Mouse (Mus musculus) CH12.LX (cell line): ENCODE measurements at regions not wholly inside any gene's neighbourhood (a gene's known extent, or its start where the extent isn't known, plus 50 kb on each side); places are given as distances from the start of the nearest gene placed in this dataset.
"Not testable (repeated sequence)": the region's sequence is repeated elsewhere in the genome, so short reads cannot be mapped to it uniquely, and the experiment has no call there.

Experiments used
- DNase-seq: peaks from one replicate; pipeline ENCODE4 v3.0.0-alpha.2; 2013; ENCODE audit errors: extremely low read depth
- H3K27ac ChIP-seq: 2 replicates; pipeline ENCODE4 v1.5.1; 2012; ENCODE audit warnings: low read depth, mild to moderate bottlenecking, control low read depth, moderate library complexity; ENCODE audit not compliant: insufficient read depth
- H3K27me3 ChIP-seq: replicated peaks from 2 replicates; pipeline ENCODE3; 2012; ENCODE audit warnings: inconsistent platforms
- H3K36me3 ChIP-seq, 2 experiments: replicated peaks in 1 of 2; 2 replicates each; pipeline versions ENCODE3 to v1.6.1; 2012; ENCODE audit warnings: inconsistent platforms in 1 of 2, low read length in 1 of 2, mild to moderate bottlenecking in 1 of 2, mixed read lengths in 1 of 2, moderate library complexity in 1 of 2; ENCODE audit not compliant: control insufficient read depth in 1 of 2, insufficient read depth in 1 of 2
- H3K4me1 ChIP-seq, 2 experiments: 2 replicates each; pipeline ENCODE4 v1.6.1; 2012; ENCODE audit warnings: inconsistent platforms in 1 of 2, moderate library complexity in 1 of 2; ENCODE audit not compliant: insufficient read depth in 2 of 2, control insufficient read depth in 1 of 2
- H3K4me2 ChIP-seq: 2 replicates; pipeline ENCODE4 v1.6.1; 2012; ENCODE audit warnings: low read depth, mild to moderate bottlenecking, control low read depth; ENCODE audit not compliant: poor library complexity, insufficient read depth, severe bottlenecking
- H3K4me3 ChIP-seq, 3 experiments: fragments of 150-350 bp in 1 of 3; sonication (generic) in 1 of 3; replicated peaks in 1 of 3; 2 replicates each; pipeline versions ENCODE3 to v1.5.1; 2011 to 2012; ENCODE audit warnings: low read depth in 2 of 3, low read length in 2 of 3, mild to moderate bottlenecking in 2 of 3, moderate library complexity in 2 of 3, control low read depth in 1 of 3, improper control_type of control experiment in 1 of 3, inconsistent platforms in 1 of 3, mixed read lengths in 1 of 3; ENCODE audit not compliant: poor library complexity in 1 of 3
- H3K79me2 ChIP-seq: replicated peaks from 2 replicates; pipeline ENCODE4 v1.6.1; 2012; ENCODE audit warnings: mild to moderate bottlenecking, moderate library complexity; ENCODE audit not compliant: control insufficient read depth, poor library complexity, insufficient read depth, severe bottlenecking; ENCODE audit errors: extremely low read depth
- H3K9ac ChIP-seq: 2 replicates; pipeline ENCODE4 v1.6.1; 2012; ENCODE audit warnings: low read depth, mild to moderate bottlenecking, control low read depth, moderate library complexity; ENCODE audit not compliant: insufficient read depth
- H3K9me3 ChIP-seq: replicated peaks from 2 replicates; pipeline ENCODE3; 2012; ENCODE audit warnings: low read length, inconsistent platforms, mixed read lengths
- BHLHE40 ChIP-seq: IDR thresholded peaks from 2 replicates; pipeline ENCODE4 v1.6.1; 2011; ENCODE audit warnings: mild to moderate bottlenecking, low read depth, low read length, improper control_type of control experiment
- CHD1 ChIP-seq: IDR thresholded peaks from 2 replicates; pipeline ENCODE4 v1.6.1; 2012; ENCODE audit warnings: low read depth, low read length, improper control_type of control experiment, inconsistent platforms
- CHD2 ChIP-seq: IDR thresholded peaks from 2 replicates; pipeline ENCODE4 v1.6.1; 2011; ENCODE audit warnings: low read length, improper control_type of control experiment
- CTCF ChIP-seq, 2 experiments: IDR thresholded peaks in 1 of 2; conservative IDR thresholded peaks in 1 of 2; 2 replicates each; pipeline ENCODE4 v1.5.1; 2011 to 2012; ENCODE audit warnings: low read depth in 2 of 2, low read length in 2 of 2, improper control_type of control experiment in 1 of 2, inconsistent platforms in 1 of 2, mild to moderate bottlenecking in 1 of 2, moderate library complexity in 1 of 2
- E2F4 ChIP-seq: IDR thresholded peaks from 2 replicates; pipeline ENCODE4 v1.6.1; 2011; ENCODE audit warnings: low read depth, low read length, improper control_type of control experiment; ENCODE audit not compliant: insufficient replicate concordance
- ELF1 ChIP-seq: IDR thresholded peaks from 2 replicates; pipeline ENCODE4 v1.6.1; 2014; ENCODE audit warnings: low read depth, mild to moderate bottlenecking, inconsistent platforms, low read length, improper control_type of control experiment
- EP300 ChIP-seq: IDR thresholded peaks from 2 replicates; pipeline ENCODE4 v1.6.1; 2011; ENCODE audit warnings: low read length, improper control_type of control experiment
- KAT2A ChIP-seq: IDR thresholded peaks from 2 replicates; pipeline ENCODE4 v1.6.1; 2012; ENCODE audit warnings: low read length, improper control_type of control experiment, inconsistent platforms; ENCODE audit not compliant: insufficient replicate concordance
- MAZ ChIP-seq: IDR thresholded peaks from 2 replicates; pipeline ENCODE4 v1.6.1; 2012; ENCODE audit warnings: low read depth, mild to moderate bottlenecking, inconsistent platforms, low read length, improper control_type of control experiment, moderate library complexity
- MEF2A ChIP-seq: IDR thresholded peaks from 2 replicates; pipeline ENCODE4 v1.6.1; 2014; ENCODE audit warnings: low read depth, mild to moderate bottlenecking, inconsistent platforms, low read length, improper control_type of control experiment, borderline replicate concordance
- NRF1 ChIP-seq: IDR thresholded peaks from 2 replicates; pipeline ENCODE4 v1.6.1; 2014; ENCODE audit warnings: low read depth, mild to moderate bottlenecking, inconsistent platforms, low read length, improper control_type of control experiment, moderate library complexity
- POLR2AphosphoS2 ChIP-seq: IDR thresholded peaks from 2 replicates; pipeline ENCODE4 v1.6.1; 2011; ENCODE audit warnings: low read depth, low read length, improper control_type of control experiment
- RAD21 ChIP-seq: IDR thresholded peaks from 2 replicates; pipeline ENCODE4 v1.6.1; 2011; ENCODE audit warnings: low read depth, mild to moderate bottlenecking, low read length, improper control_type of control experiment, moderate library complexity
- RCOR1 ChIP-seq: conservative IDR thresholded peaks from 2 replicates; pipeline ENCODE4 v1.6.1; 2012; ENCODE audit warnings: low read depth, mild to moderate bottlenecking, inconsistent platforms, low read length, improper control_type of control experiment
- SIN3A ChIP-seq: IDR thresholded peaks from 2 replicates; pipeline ENCODE4 v1.6.1; 2012; ENCODE audit warnings: low read length, improper control_type of control experiment, inconsistent platforms
- UBTF ChIP-seq: IDR thresholded peaks from 2 replicates; pipeline ENCODE4 v1.6.1; 2012; ENCODE audit warnings: low read depth, mild to moderate bottlenecking, inconsistent platforms, low read length, improper control_type of control experiment, moderate library complexity
- USF2 ChIP-seq: conservative IDR thresholded peaks from 2 replicates; pipeline ENCODE4 v1.6.1; 2011; ENCODE audit warnings: low read depth, low read length, improper control_type of control experiment
- ZKSCAN1 ChIP-seq: IDR thresholded peaks from 2 replicates; pipeline ENCODE4 v1.6.1; 2012; ENCODE audit warnings: low read depth, inconsistent platforms, low read length, improper control_type of control experiment, borderline replicate concordance
- ZNF384 ChIP-seq: IDR thresholded peaks from 2 replicates; pipeline ENCODE4 v1.6.1; 2012; ENCODE audit warnings: low read depth, low read length, improper control_type of control experiment, inconsistent platforms
- dilution Hi-C: fragments of 300-500 bp; cut with MboI; formaldehyde crosslinking; loops from 2 replicates; pipeline ENCODE4 v1.14.3; 2020; ENCODE audit warnings: low sequenced_read_pairs; ENCODE audit not compliant: extremely low pct_unique_long_range_greater_than_20kb, extremely low pct_ligation_motif_present
- in situ Hi-C: fragments of 300-500 bp; cut with MboI; formaldehyde crosslinking; loops from 3 replicates; pipeline ENCODE4 v1.14.3; 2019; ENCODE audit warnings: low sequenced_read_pairs, low pct_ligation_motif_present, low pct_unique_long_range_greater_than_20kb, mixed read lengths

DNA sequence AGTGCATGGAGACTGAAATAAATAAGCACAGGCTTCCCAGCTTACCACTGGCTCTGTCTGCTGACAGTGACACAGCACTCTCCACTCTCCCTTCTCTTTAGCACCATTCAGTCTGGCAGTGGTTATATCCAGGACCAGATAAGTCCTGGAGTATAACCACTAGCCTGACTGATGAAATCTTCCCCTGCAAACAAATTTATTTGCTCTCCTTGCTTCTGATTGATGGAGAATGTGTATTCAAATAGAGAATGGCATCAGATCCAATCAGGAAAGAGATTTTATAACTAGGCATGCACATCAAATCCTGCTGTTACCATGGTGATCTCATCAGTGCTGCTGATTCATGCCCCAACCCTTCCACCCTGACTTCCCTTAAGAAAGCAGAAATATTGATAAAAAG lies 620.2 kb upstream of the Ndn start:
- Histone ChIP-seq H3K4me2 (no peak overlapping the region), H3K79me2 (no peaks in the 10 kb centered on the region), H3K4me1 (no peaks in the 10 kb centered on the region)
- no peak for DNase-seq
- in situ Hi-C loops = no loop called here
- TF ChIP-seq BHLHE40 (no peak), NRF1 (no peak)
- TF ChIP-seq, all 38 proteins: peak for 0
- Histone ChIP-seq H3K27ac (no peak overlapping the region), H3K9me3 (peaks cover 12% of the 10 kb centered on the region), H3K9ac (no peak overlapping the region), H3K4me3 (no peak overlapping the region), H3K36me3 (no peaks in the 10 kb centered on the region), H3K27me3 (no peaks in the 10 kb centered on the region)
- dilution Hi-C loops = no loop called here

DNA sequence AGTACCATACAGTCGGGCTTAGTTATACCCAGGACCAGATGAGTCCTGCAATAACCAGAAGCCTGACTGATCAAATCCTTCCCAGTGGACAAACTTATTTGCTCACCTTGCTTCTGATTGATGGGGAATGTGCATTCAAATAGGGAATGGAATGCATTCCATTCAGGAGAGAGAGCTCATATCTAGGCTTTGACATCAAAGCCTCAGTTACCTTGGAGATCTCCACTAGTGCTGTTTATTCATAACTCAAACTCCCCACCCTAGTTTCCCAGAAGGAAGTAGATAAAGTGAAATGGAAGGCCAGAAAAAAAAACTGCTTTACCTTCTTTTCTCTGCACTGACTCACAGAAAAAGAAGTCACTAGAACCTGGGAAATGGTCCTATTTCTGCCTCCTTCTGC lies 608.9 kb upstream of the Ndn start:
- H3K4me2 ChIP-seq = no peak overlapping the region
- no peak overlapping the region for H3K9ac ChIP-seq
- H3K4me1 ChIP-seq = no peaks in the 10 kb centered on the region
- H3K4me3 ChIP-seq = no peak overlapping the region
- no peaks in the 10 kb centered on the region for H3K36me3 ChIP-seq
- no peaks in the 10 kb centered on the region for H3K27me3 ChIP-seq
- no peaks in the 10 kb centered on the region for H3K79me2 ChIP-seq
- in situ Hi-C loops = no loop called here
- no peak for DNase-seq
- peaks cover 12% of the 10 kb centered on the region for H3K9me3 ChIP-seq
- dilution Hi-C loops = no loop called here
- no peak for TF ChIP-seq USF2
- no peak for TF ChIP-seq EP300
- TF ChIP-seq BHLHE40 = no peak
- no peak for TF ChIP-seq KAT2A
- no peak for TF ChIP-seq E2F4
- TF ChIP-seq ELF1 = no peak
- TF ChIP-seq, all 38 proteins: peak for 0
- H3K27ac ChIP-seq = no peak overlapping the region

DNA sequence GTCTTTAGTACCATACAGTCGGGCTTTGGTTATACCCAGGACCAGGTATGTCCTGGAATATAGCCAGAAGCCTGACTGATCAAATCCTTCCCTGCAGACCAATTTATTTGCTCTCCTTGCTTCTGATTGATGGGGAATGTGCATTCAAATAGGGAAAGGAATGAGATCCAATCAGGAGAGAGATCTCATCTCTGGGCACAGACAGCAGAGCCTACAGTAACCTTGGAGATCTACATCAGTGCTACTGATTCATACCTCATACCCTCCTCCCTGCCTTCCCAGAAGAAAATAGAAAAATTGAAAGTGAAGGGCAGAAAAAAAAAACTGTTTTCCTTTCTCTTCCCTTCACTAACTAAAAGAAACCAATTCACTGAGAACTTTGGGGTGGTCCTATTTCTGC lies 607.0 kb upstream of the Ndn start:
- H3K79me2 ChIP-seq, H3K27me3 ChIP-seq, H3K4me1 ChIP-seq, dilution Hi-C loops, H3K9me3 ChIP-seq, DNase-seq, H3K9ac ChIP-seq, H3K36me3 ChIP-seq, H3K4me2 ChIP-seq, H3K27ac ChIP-seq, in situ Hi-C loops, H3K4me3 ChIP-seq: not testable (repeated sequence)

DNA sequence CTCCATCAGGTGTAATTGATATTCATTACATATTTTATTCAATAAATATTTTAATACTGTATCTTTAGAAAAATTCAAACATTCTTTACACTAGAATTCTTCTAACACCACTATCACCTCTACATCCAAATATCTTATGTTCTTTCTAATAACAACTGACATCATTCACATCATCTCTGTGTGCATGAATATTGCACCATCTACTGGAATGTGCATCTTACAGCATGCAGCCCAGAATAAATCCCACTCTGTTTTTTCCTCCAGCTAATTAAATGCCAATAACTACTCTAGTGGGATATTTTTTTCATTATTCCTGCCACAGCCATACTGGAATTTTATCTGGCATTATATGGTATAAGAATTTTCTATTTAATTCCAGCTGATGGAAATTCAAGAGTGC lies 576.5 kb upstream of the Ndn start:
- no peak overlapping the region for H3K4me2 ChIP-seq
- dilution Hi-C loops = no loop called here
- H3K9ac ChIP-seq = no peak overlapping the region
- no peak overlapping the region for H3K4me3 ChIP-seq
- DNase-seq = no peak
- no peaks in the 10 kb centered on the region for H3K27me3 ChIP-seq
- no peak overlapping the region for H3K27ac ChIP-seq
- no peaks in the 10 kb centered on the region for H3K79me2 ChIP-seq
- H3K9me3 ChIP-seq = peaks cover 16% of the 10 kb centered on the region
- in situ Hi-C loops = no loop called here
- TF ChIP-seq MEF2A (no peak), RAD21 (peak; percentile 20), CHD2 (no peak), ZNF384 (no peak), SIN3A (no peak), MAZ (no peak), RCOR1 (no peak), ZKSCAN1 (no peak), CHD1 (no peak), EP300 (no peak), CTCF (conservative IDR thresholded peaks at IDR 0.05 in 1 of 2, IDR thresholded peaks at IDR 0.05 in 1 of 2; ENCODE audit: low read depth in 2 of 2, low read length in 2 of 2) (peak in 1 of 2 experiments; percentile 6; a peak in 1 of 4 replicates), POLR2AphosphoS2 (no peak), UBTF (no peak)
- H3K4me1 ChIP-seq = no peaks in the 10 kb centered on the region
- H3K36me3 ChIP-seq = no peaks in the 10 kb centered on the region
